Mouse (Mus musculus): ENCODE data around the gene Tmem163. TPM values are rescaled to one million over a fixed set of nuclear protein-coding genes. Genes with fewer than 3 reads are reported as not detected.

The Tmem163 gene
- total RNA-seq, 1 experiment from 2014 or later = 0.59 TPM

- no peak for ATAC-seq (replicated peaks; ENCODE audit: low read depth, poor library complexity, severe bottlenecking)
These were observed 102.8 kb downstream of the Tmem163 start for GRCm38 (mm10) chr1:127576563-127576962.

- no peak for ATAC-seq (replicated peaks; ENCODE audit: low read depth, poor library complexity, severe bottlenecking)
These were observed 103.2 kb downstream of the Tmem163 start for GRCm38 (mm10) chr1:127576143-127576542.

GRCm38 (mm10) chr1:127575692-127576091, 103.7 kb downstream of the Tmem163 start:
- ATAC-seq (replicated peaks; ENCODE audit: low read depth, poor library complexity, severe bottlenecking) = no peak

GRCm38 (mm10) chr1:127573186-127573585, 106.2 kb downstream of the Tmem163 start:
- ATAC-seq (replicated peaks; ENCODE audit: low read depth, poor library complexity, severe bottlenecking) = no peak

- ATAC-seq (replicated peaks; ENCODE audit: low read depth, poor library complexity, severe bottlenecking) = no peak
These were observed 110.7 kb downstream of the Tmem163 start for GRCm38 (mm10) chr1:127568641-127569040.

- no peak for ATAC-seq (replicated peaks; ENCODE audit: low read depth, poor library complexity, severe bottlenecking)
These were observed 122.9 kb downstream of the Tmem163 start for GRCm38 (mm10) chr1:127556486-127556845.

- ATAC-seq (replicated peaks; ENCODE audit: low read depth, poor library complexity, severe bottlenecking) = no peak
These were observed 123.4 kb downstream of the Tmem163 start for GRCm38 (mm10) chr1:127555822-127556485.

GRCm38 (mm10) chr1:127548078-127548477, 131.3 kb downstream of the Tmem163 start:
- no peak for ATAC-seq (replicated peaks; ENCODE audit: low read depth, poor library complexity, severe bottlenecking)

GRCm38 (mm10) chr1:127542756-127543155, 136.6 kb downstream of the Tmem163 start:
- ATAC-seq (replicated peaks; ENCODE audit: low read depth, poor library complexity, severe bottlenecking) = no peak

- no peak for ATAC-seq (replicated peaks; ENCODE audit: low read depth, poor library complexity, severe bottlenecking)
These were observed 137.4 kb downstream of the Tmem163 start for GRCm38 (mm10) chr1:127541931-127542330.

GRCm38 (mm10) chr1:127541522-127541921, 137.8 kb downstream of the Tmem163 start:
- no peak for ATAC-seq (replicated peaks; ENCODE audit: low read depth, poor library complexity, severe bottlenecking)

GRCm38 (mm10) chr1:127537204-127538038, 141.9 kb downstream of the Tmem163 start:
- no peak for ATAC-seq (replicated peaks; ENCODE audit: low read depth, poor library complexity, severe bottlenecking)

GRCm38 (mm10) chr1:127536448-127536847, 142.9 kb downstream of the Tmem163 start:
- ATAC-seq (replicated peaks; ENCODE audit: low read depth, poor library complexity, severe bottlenecking) = no peak

- no peak for ATAC-seq (replicated peaks; ENCODE audit: low read depth, poor library complexity, severe bottlenecking)
These were observed 147.6 kb downstream of the Tmem163 start for GRCm38 (mm10) chr1:127531723-127532122.

- no peak for ATAC-seq (replicated peaks; ENCODE audit: low read depth, poor library complexity, severe bottlenecking)
These were observed 148.3 kb downstream of the Tmem163 start for GRCm38 (mm10) chr1:127530849-127531580.

- no peak for ATAC-seq (replicated peaks; ENCODE audit: low read depth, poor library complexity, severe bottlenecking)
These were observed 156.0 kb downstream of the Tmem163 start for GRCm38 (mm10) chr1:127523364-127523763.

- ATAC-seq (replicated peaks; ENCODE audit: low read depth, poor library complexity, severe bottlenecking) = no peak
These were observed 164.5 kb downstream of the Tmem163 start for GRCm38 (mm10) chr1:127514888-127515287.

GRCm38 (mm10) chr1:127514479-127514878, 164.9 kb downstream of the Tmem163 start:
- peak; percentile 74 for ATAC-seq (replicated peaks; ENCODE audit: low read depth, poor library complexity, severe bottlenecking)

GRCm38 (mm10) chr1:127513664-127514063, 165.7 kb downstream of the Tmem163 start:
- 0 out of 2 replicates have a peak, but pooled peaks have one; percentile 29 for ATAC-seq (replicated peaks; ENCODE audit: low read depth, poor library complexity, severe bottlenecking)

GRCm38 (mm10) chr1:127513140-127513539, 166.2 kb downstream of the Tmem163 start:
- peak; percentile 37; the same call in 1 of the 2 replicates for ATAC-seq (replicated peaks; ENCODE audit: low read depth, poor library complexity, severe bottlenecking)

GRCm38 (mm10) chr1:127512709-127513108, 166.6 kb downstream of the Tmem163 start:
- 0 out of 2 replicates have a peak, but pooled peaks have one; percentile 29 for ATAC-seq (replicated peaks; ENCODE audit: low read depth, poor library complexity, severe bottlenecking)
